In genomic region chr15:95920047-95920446, GRCm38 (mm10) we compare ENCODE assay signal across 10 mouse cellular contexts.
DNase-seq lines count a peak whose midpoint lies in the region; ATAC-seq lines count a peak whose summit lies in the region.
"Had no signal": no experiment of that assay in that cellular context is flagged by ENCODE, and none has a peak within 500 bp of the region (broad histone marks: within the 10 kb centered on the region; RNA-seq: fewer than 3 reads in every experiment).

No protein-coding gene starts in this region.

- H3K36me3 ChIP-seq in midbrain, embryonic 13.5 days: peaks cover 18% of the 10 kb centered on the region
- H3K36me3 ChIP-seq in midbrain, embryonic 11.5 days (ENCODE audit: control insufficient read depth, insufficient read depth, low read length): peaks cover 3% of the 10 kb centered on the region; the same call in 1 of the 2 replicates
- H3K36me3 ChIP-seq in liver, embryonic 12.5 days: peaks cover 38% of the 10 kb centered on the region

- intact Hi-C loops in left cerebral cortex, postnatal 4 days (cut with DNase I): no loop called here

- peak overlapping the region; percentile 12; the same call in 1 of the 2 replicates for H3K4me2 ChIP-seq in midbrain, embryonic 13.5 days (replicated peaks)
- H3K4me2 ChIP-seq in midbrain, embryonic 11.5 days: no peak overlapping the region
- no peak overlapping the region for H3K4me2 ChIP-seq in liver, embryonic 12.5 days

- H3K4me1 ChIP-seq in midbrain, embryonic 13.5 days (replicated peaks): 0 out of 2 replicates have a peak, but pooled peaks cover 4% of the 10 kb centered on the region
- H3K4me1 ChIP-seq in midbrain, embryonic 11.5 days (ENCODE audit: control insufficient read depth, insufficient read depth, low read length): no peaks in the 10 kb centered on the region
- peaks cover 42% of the 10 kb centered on the region for H3K4me1 ChIP-seq in liver, embryonic 12.5 days

- peak overlapping the region; percentile 62 for H3K27ac ChIP-seq in midbrain, embryonic 13.5 days
- H3K27ac ChIP-seq in midbrain, embryonic 11.5 days (ENCODE audit: low read depth, low read length): no peak overlapping the region
- H3K27ac ChIP-seq in liver, embryonic 12.5 days: no peak overlapping the region
- H3K27ac ChIP-seq: heart, adult 2 months had no signal

- no peaks in the 10 kb centered on the region for H3K9me3 ChIP-seq in midbrain, embryonic 13.5 days
- no peaks in the 10 kb centered on the region for H3K9me3 ChIP-seq in midbrain, embryonic 11.5 days (ENCODE audit: control insufficient read depth, low read length)
- no peaks in the 10 kb centered on the region for H3K9me3 ChIP-seq in liver, embryonic 12.5 days (replicated peaks)

- ATAC-seq in midbrain, embryonic 13.5 days: no peak; the same call in 1 of the 2 replicates
- no peak for ATAC-seq in midbrain, embryonic 11.5 days (ENCODE audit: low FRiP score)
- no peak for ATAC-seq in liver, embryonic 12.5 days

- peak; percentile 14 for DNase-seq in embryo, embryonic 11 days
- DNase-seq in embryo, embryonic 10 days (ENCODE audit: low spot score): no peak
- DNase-seq in midbrain, embryonic 11.5 days (ENCODE audit: low spot score, missing footprints): no peak
- peak; percentile 54 for DNase-seq in left cerebral cortex, postnatal 4 days
- DNase-seq in skeletal muscle tissue, adult 2 months (ENCODE audit: low read depth, low spot score): peak; percentile 30
- no peak for DNase-seq in adrenal gland, adult 2 months
- DNase-seq: heart, adult 2 months; kidney, adult 11 months had no signal

- H3K27me3 ChIP-seq in midbrain, embryonic 13.5 days: no peaks in the 10 kb centered on the region
- no peaks in the 10 kb centered on the region for H3K27me3 ChIP-seq in midbrain, embryonic 11.5 days (ENCODE audit: control insufficient read depth, insufficient read depth, low read length)
- no peaks in the 10 kb centered on the region for H3K27me3 ChIP-seq in liver, embryonic 12.5 days (replicated peaks)

- WGBS in midbrain, embryonic 13.5 days: 59% methylated on average over 9 of the region's 9 CpGs
- 69% methylated on average over 9 of the region's 9 CpGs for WGBS in midbrain, embryonic 11.5 days
- WGBS in liver, embryonic 12.5 days (ENCODE audit: insufficient replicate concordance): 48% methylated on average over 9 of the region's 9 CpGs

- H3K9ac ChIP-seq in midbrain, embryonic 13.5 days (replicated peaks): no peak overlapping the region
- H3K9ac ChIP-seq in midbrain, embryonic 11.5 days (ENCODE audit: low read length): no peak overlapping the region
- H3K9ac ChIP-seq in liver, embryonic 12.5 days: no peak overlapping the region

- no peak overlapping the region for H3K4me3 ChIP-seq in midbrain, embryonic 13.5 days (replicated peaks)
- H3K4me3 ChIP-seq in midbrain, embryonic 11.5 days (ENCODE audit: low read depth, low read length): no peak overlapping the region
- no peak overlapping the region for H3K4me3 ChIP-seq in liver, embryonic 12.5 days
- H3K4me3 ChIP-seq: heart, adult 2 months had no signal

Comparison
In these comparisons a context has a peak if more than half of its experiments do, and no peak if none do; other contexts are left out.
1. DNase-seq: peak in embryo, embryonic 11 days (single experiment), left cerebral cortex, postnatal 4 days (single experiment) and skeletal muscle tissue, adult 2 months (single experiment); none in embryo, embryonic 10 days (single experiment), midbrain, embryonic 11.5 days (single experiment) and adrenal gland, adult 2 months (single experiment).